Mouse (Mus musculus): Measurements from ENCODE around the gene Tha1. TPM values are rescaled to one million over a fixed set of nuclear protein-coding genes. Genes with fewer than 3 reads are reported as not detected.

Gene Tha1
- polyA plus RNA-seq, 1 experiment: 9.0 TPM

DNA sequence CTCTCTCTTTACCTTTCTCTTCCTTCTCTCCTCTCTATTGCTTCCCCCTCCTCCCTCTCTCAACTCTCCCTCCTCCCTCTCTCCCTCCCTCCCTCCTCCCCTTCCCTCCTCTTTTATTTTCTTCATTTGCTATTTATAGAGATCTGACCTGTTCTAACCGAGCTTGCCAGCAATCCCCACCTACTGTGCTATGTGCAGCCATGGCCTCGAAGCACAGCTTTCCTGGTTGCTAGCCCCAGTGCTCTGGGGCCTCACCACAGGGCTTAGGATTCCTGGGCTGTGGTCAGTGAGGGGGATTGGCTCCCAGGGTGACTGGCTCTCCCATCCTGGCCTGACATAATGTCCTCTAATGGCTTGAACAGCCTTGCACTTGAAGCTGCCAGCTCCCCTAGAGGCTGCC lies 23.3 kb upstream of the Tha1 start:
- Histone ChIP-seq H3K27ac (ENCODE audit: insufficient read depth, low read length) (no peak overlapping the region), H3K4me1 (ENCODE audit: control insufficient read depth, insufficient read depth, low read length) (no peaks in the 10 kb centered on the region), H3K4me3 (ENCODE audit: insufficient read depth, low read length) (no peak overlapping the region)
- TF ChIP-seq POLR2A (IDR thresholded peaks at IDR 0.05; ENCODE audit: extremely low read depth, insufficient read depth, low read length) (no peak), CTCF (IDR thresholded peaks at IDR 0.05; ENCODE audit: extremely low read depth, insufficient read depth, low read length) (no peak)

GRCm38 (mm10) chr11:117894676-117895075 lies 21.4 kb upstream of the Tha1 start:
- Histone ChIP-seq H3K4me1 (ENCODE audit: control insufficient read depth, insufficient read depth, low read length) (no peaks in the 10 kb centered on the region), H3K4me3 (ENCODE audit: insufficient read depth, low read length) (no peak overlapping the region), H3K27ac (ENCODE audit: insufficient read depth, low read length) (no peak overlapping the region)
- TF ChIP-seq CTCF (IDR thresholded peaks at IDR 0.05; ENCODE audit: extremely low read depth, insufficient read depth, low read length) (no peak), POLR2A (IDR thresholded peaks at IDR 0.05; ENCODE audit: extremely low read depth, insufficient read depth, low read length) (no peak)

GRCm38 (mm10) chr11:117892199-117892598 lies 18.9 kb upstream of the Tha1 start:
- TF ChIP-seq POLR2A (IDR thresholded peaks at IDR 0.05; ENCODE audit: extremely low read depth, insufficient read depth, low read length) (no peak), CTCF (IDR thresholded peaks at IDR 0.05; ENCODE audit: extremely low read depth, insufficient read depth, low read length) (no peak)
- no peak overlapping the region for H3K4me3 ChIP-seq (ENCODE audit: insufficient read depth, low read length)
- H3K4me1 ChIP-seq (ENCODE audit: control insufficient read depth, insufficient read depth, low read length): no peaks in the 10 kb centered on the region
- no peak overlapping the region for H3K27ac ChIP-seq (ENCODE audit: insufficient read depth, low read length)

DNA sequence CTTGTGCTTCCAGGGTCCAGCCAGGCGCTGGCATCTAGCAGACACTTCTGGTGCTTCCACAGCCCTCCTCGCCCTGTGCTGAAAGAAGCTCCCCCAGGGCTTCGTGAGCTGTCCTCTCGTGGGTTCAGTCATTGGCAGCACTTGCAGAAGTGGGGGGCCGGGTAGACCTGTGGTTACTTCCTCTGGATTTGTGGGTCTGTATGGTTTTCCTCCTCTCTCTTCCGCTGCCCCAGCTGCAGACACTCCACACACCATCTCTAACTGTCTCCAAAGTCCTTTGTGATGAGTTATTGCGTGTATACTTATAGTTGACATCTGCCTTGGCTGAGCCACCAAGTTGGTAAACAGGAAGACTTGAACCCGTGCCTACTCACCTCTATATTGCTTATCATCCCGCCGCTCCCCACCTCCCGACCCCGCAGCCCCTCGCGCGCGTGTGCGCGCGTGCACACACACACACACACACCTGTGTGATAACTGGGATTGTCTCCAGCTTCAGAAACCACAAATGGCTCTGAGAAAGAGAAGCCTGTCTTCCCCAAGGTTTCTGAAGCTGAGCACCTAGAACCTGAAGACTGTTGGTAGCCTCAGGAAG lies 18.4 kb upstream of the Tha1 start:
- Histone ChIP-seq H3K4me1 (ENCODE audit: control insufficient read depth, insufficient read depth, low read length) (no peaks in the 10 kb centered on the region), H3K27ac (ENCODE audit: insufficient read depth, low read length) (no peak overlapping the region), H3K4me3 (ENCODE audit: insufficient read depth, low read length) (no peak overlapping the region)
- TF ChIP-seq CTCF (IDR thresholded peaks at IDR 0.05; ENCODE audit: extremely low read depth, insufficient read depth, low read length) (no peak), POLR2A (IDR thresholded peaks at IDR 0.05; ENCODE audit: extremely low read depth, insufficient read depth, low read length) (no peak)

DNA sequence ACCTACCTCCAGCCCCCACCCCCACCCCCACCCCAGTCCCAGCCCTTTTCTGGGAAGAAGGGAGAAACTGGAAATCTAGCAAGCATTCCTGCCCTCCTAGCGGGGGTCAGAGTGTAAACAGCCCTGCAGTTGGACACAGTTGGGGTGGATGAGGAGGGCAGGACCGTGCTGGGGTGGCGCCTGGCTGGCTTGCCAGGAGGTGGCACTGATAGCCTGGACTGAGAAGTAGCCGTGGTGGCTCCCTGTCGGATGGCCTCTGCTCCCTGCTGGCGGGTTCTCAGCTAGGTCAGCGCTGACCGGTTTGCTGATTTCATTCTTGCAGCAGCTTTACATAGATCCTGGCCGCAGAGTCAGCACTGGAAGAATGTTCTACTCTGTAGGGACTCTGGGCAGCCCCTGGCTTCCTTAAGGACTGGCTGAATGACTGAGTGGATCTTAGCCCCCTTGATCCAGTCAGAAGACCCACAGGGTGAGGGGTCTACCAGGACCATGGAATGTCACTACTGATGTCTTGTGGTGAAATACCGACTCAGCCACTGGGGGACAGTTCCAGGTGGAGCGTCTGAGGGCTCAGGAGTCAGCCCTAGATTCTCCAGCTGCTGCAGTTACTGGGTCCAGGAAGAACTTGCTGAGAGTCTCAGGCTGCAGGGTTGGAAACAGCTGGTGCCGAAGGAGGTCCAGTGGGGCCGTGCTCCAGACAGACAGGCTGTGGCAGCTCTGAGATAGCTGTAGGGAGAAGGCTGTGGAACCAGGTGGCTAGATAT lies 17.4 kb upstream of the Tha1 start:
- TF ChIP-seq POLR2A (IDR thresholded peaks at IDR 0.05; ENCODE audit: extremely low read depth, insufficient read depth, low read length) (no peak), CTCF (IDR thresholded peaks at IDR 0.05; ENCODE audit: extremely low read depth, insufficient read depth, low read length) (no peak)
- Histone ChIP-seq H3K4me3 (ENCODE audit: insufficient read depth, low read length) (no peak overlapping the region), H3K27ac (ENCODE audit: insufficient read depth, low read length) (no peak overlapping the region), H3K4me1 (ENCODE audit: control insufficient read depth, insufficient read depth, low read length) (no peaks in the 10 kb centered on the region)

GRCm38 (mm10) chr11:117889887-117890340 lies 16.6 kb upstream of the Tha1 start:
- Histone ChIP-seq H3K4me1 (ENCODE audit: control insufficient read depth, insufficient read depth, low read length) (no peaks in the 10 kb centered on the region), H3K27ac (ENCODE audit: insufficient read depth, low read length) (no peak overlapping the region), H3K4me3 (ENCODE audit: insufficient read depth, low read length) (no peak overlapping the region)
- TF ChIP-seq CTCF (IDR thresholded peaks at IDR 0.05; ENCODE audit: extremely low read depth, insufficient read depth, low read length) (no peak), POLR2A (IDR thresholded peaks at IDR 0.05; ENCODE audit: extremely low read depth, insufficient read depth, low read length) (no peak)

GRCm38 (mm10) chr11:117888853-117889822 lies 15.9 kb upstream of the Tha1 start:
- no peak for TF ChIP-seq POLR2A (IDR thresholded peaks at IDR 0.05; ENCODE audit: extremely low read depth, insufficient read depth, low read length)
- no peak for TF ChIP-seq CTCF (IDR thresholded peaks at IDR 0.05; ENCODE audit: extremely low read depth, insufficient read depth, low read length)
- Histone ChIP-seq H3K4me1 (ENCODE audit: control insufficient read depth, insufficient read depth, low read length) (no peaks in the 10 kb centered on the region), H3K27ac (ENCODE audit: insufficient read depth, low read length) (no peak overlapping the region), H3K4me3 (ENCODE audit: insufficient read depth, low read length) (no peak overlapping the region; the same call in 1 of the 2 replicates)

GRCm38 (mm10) chr11:117888168-117888852 lies 15.0 kb upstream of the Tha1 start:
- H3K4me1 ChIP-seq (ENCODE audit: control insufficient read depth, insufficient read depth, low read length): no peaks in the 10 kb centered on the region
- TF ChIP-seq CTCF (IDR thresholded peaks at IDR 0.05; ENCODE audit: extremely low read depth, insufficient read depth, low read length) (no peak), POLR2A (IDR thresholded peaks at IDR 0.05; ENCODE audit: extremely low read depth, insufficient read depth, low read length) (no peak)
- no peak overlapping the region for H3K4me3 ChIP-seq (ENCODE audit: insufficient read depth, low read length)
- H3K27ac ChIP-seq (ENCODE audit: insufficient read depth, low read length): no peak overlapping the region

DNA sequence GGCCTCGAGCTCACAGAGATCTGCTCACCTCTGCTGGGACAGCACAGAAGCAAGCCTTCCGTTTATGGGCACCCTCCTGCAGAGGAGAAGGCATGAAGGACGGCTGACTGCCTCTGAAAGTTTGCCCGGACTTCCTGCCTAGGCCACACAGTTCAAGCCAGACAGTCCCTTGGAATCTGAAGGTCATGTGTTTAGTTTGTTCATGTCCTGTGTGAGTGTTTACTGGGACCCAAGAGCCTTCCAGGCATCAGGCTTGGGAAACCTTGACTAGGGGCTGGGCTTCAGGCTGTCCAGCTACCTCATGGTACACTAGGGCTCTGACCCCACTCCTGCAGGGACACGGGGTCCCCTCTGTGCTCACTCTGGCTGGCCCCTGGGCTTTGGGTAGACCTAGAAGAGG lies 12.7 kb upstream of the Tha1 start:
- TF ChIP-seq CTCF (IDR thresholded peaks at IDR 0.05; ENCODE audit: extremely low read depth, insufficient read depth, low read length) (no peak), POLR2A (IDR thresholded peaks at IDR 0.05; ENCODE audit: extremely low read depth, insufficient read depth, low read length) (no peak)
- Histone ChIP-seq H3K4me3 (ENCODE audit: insufficient read depth, low read length) (no peak overlapping the region), H3K4me1 (ENCODE audit: control insufficient read depth, insufficient read depth, low read length) (no peaks in the 10 kb centered on the region)

More for the DNA sequence above, 12.7 kb upstream of the Tha1 start:
- H3K27ac ChIP-seq (ENCODE audit: insufficient read depth, low read length): no peak overlapping the region
